Comparison of ENCODE assay signal across 20 mouse cellular contexts in the genomic region with DNA sequence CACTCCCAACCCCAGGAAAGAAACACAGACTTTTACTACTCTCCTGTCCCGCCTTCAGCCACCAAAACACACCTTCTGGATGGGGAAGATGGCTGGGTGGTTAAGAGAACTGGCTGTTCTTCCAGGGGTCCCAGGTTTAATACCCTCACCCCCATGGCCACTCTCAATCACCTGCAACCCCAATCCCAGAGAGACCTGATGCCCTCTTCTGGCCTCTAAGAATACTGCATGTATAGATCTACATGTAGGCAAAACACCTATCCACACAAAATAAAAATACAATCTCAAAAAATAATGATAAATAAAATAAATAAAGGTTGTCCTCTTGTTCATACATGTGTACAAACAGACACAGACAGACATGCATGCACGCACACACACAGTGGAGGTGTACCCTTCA. TPM values are rescaled to one million over a fixed set of nuclear protein-coding genes. Genes with fewer than 3 reads are reported as not detected.
DNase-seq lines count a peak whose midpoint lies in the region; ATAC-seq and TF ChIP-seq lines count a peak whose summit lies in the region.
"Had no signal": no experiment of that assay in that cellular context is flagged by ENCODE, and none has a peak within 500 bp of the region (broad histone marks: within the 10 kb centered on the region; RNA-seq: fewer than 3 reads in every experiment).

No protein-coding gene starts in this region.

- no peaks in the 10 kb centered on the region for H3K9me3 ChIP-seq in lung, embryonic 14.5 days (ENCODE audit: low read depth, low read length)
- H3K9me3 ChIP-seq: kidney, embryonic 15.5 days; limb, embryonic 15.5 days had no signal

- TF ChIP-seq POLR2A in heart, adult 2 months (IDR thresholded peaks at IDR 0.05; ENCODE audit: insufficient read depth, low read depth, low read length) = no peak
- TF ChIP-seq POLR2A in bone marrow, adult 2 months (IDR thresholded peaks at IDR 0.05; ENCODE audit: borderline replicate concordance, control insufficient read depth, low read depth, low read length) = no peak
- TF ChIP-seq POLR2A in small intestine, adult 2 months (IDR thresholded peaks at IDR 0.05; ENCODE audit: low read depth, low read length) = no peak

- H3K4me3 ChIP-seq in heart, adult 2 months = no peak overlapping the region
- H3K4me3 ChIP-seq in lung, embryonic 14.5 days (ENCODE audit: low read depth, low read length) = no peak overlapping the region
- no peak overlapping the region for H3K4me3 ChIP-seq in bone marrow, adult 2 months (replicated peaks; ENCODE audit: control insufficient read depth, low read depth, low read length)
- H3K4me3 ChIP-seq in small intestine, adult 2 months (ENCODE audit: low read depth, low read length) = no peak overlapping the region
- H3K4me3 ChIP-seq: kidney, embryonic 15.5 days; limb, embryonic 15.5 days; myocyte had no signal

- H3K27me3 ChIP-seq in heart, adult 2 months (ENCODE audit: control insufficient read depth, insufficient read depth, low read length) = no peaks in the 10 kb centered on the region
- H3K27me3 ChIP-seq in lung, embryonic 14.5 days (ENCODE audit: insufficient read depth, low read length) = no peaks in the 10 kb centered on the region
- H3K27me3 ChIP-seq in small intestine, adult 2 months (ENCODE audit: control insufficient read depth, insufficient read depth, low read length) = no peaks in the 10 kb centered on the region
- H3K27me3 ChIP-seq: kidney, embryonic 15.5 days; limb, embryonic 15.5 days had no signal

- intact Hi-C loops in heart, adult 2 months (cut with DNase I) = no loop called here
- intact Hi-C loops in heart, postnatal 25 days (cut with DNase I) = no loop called here

- no peak for ATAC-seq in lung, embryonic 14.5 days (ENCODE audit: insufficient read depth)
- ATAC-seq: activated CD4-positive, CD25-positive, alpha-beta regulatory T cell, adult 4 months; forebrain, embryonic 14.5 days; hindbrain, postnatal 0 days had no signal

- no peak overlapping the region for H3K9ac ChIP-seq in heart, adult 2 months (ENCODE audit: low read depth, low read length)
- H3K9ac ChIP-seq in lung, embryonic 14.5 days = no peak overlapping the region
- H3K9ac ChIP-seq: kidney, embryonic 15.5 days; limb, embryonic 15.5 days had no signal

- peaks cover 2% of the 10 kb centered on the region; the same call in 1 of the 2 replicates for H3K79me2 ChIP-seq in heart, adult 2 months (replicated peaks; ENCODE audit: control insufficient read depth, insufficient read depth, low read length)

- peak; percentile 56 for TF ChIP-seq CTCF in heart, adult 2 months (IDR thresholded peaks at IDR 0.05)
- peak; percentile 21; the same call in 1 of the 2 replicates for TF ChIP-seq CTCF in lung, embryonic 14.5 days (IDR thresholded peaks at IDR 0.05; ENCODE audit: low read depth)
- TF ChIP-seq CTCF in bone marrow, adult 2 months (IDR thresholded peaks at IDR 0.05; ENCODE audit: control insufficient read depth, insufficient read depth, low read length) = peak; percentile 14; the same call in 1 of the 2 replicates
- peak; percentile 41; the same call in 1 of the 2 replicates for TF ChIP-seq CTCF in small intestine, adult 2 months (IDR thresholded peaks at IDR 0.05; ENCODE audit: extremely low read depth, insufficient read length, insufficient replicate concordance, low read depth, low read length)

- DNase-seq in heart, adult 2 months = no peak
- DNase-seq in heart, postnatal 25 days (ENCODE audit: low spot score) = no peak
- DNase-seq in lung, embryonic 14.5 days = no peak
- no peak for DNase-seq in lung, postnatal 36 days
- no peak for DNase-seq in heart, adult 8-10 months (ENCODE audit: low spot score)
- DNase-seq in urinary bladder, postnatal 36 days (ENCODE audit: low spot score in 2 of 2) = no peak
- DNase-seq: cerebellum, adult 18-20 months; heart, postnatal 14 days; lung, postnatal 14 days; right cerebral cortex, adult 18-20 months; spleen, adult 18-20 months had no signal

- peaks cover 4% of the 10 kb centered on the region; the same call in 1 of the 2 replicates for H3K36me3 ChIP-seq in heart, adult 2 months (ENCODE audit: control insufficient read depth, insufficient read depth, low read length)
- no peaks in the 10 kb centered on the region for H3K36me3 ChIP-seq in lung, embryonic 14.5 days (ENCODE audit: insufficient read depth)
- H3K36me3 ChIP-seq in small intestine, adult 2 months (ENCODE audit: control insufficient read depth, insufficient read depth, low read length) = peaks cover 3% of the 10 kb centered on the region
- H3K36me3 ChIP-seq: limb, embryonic 15.5 days had no signal

- peaks cover 9% of the 10 kb centered on the region for H3K4me1 ChIP-seq in heart, adult 2 months (ENCODE audit: control insufficient read depth, insufficient read depth, low read length)
- H3K4me1 ChIP-seq in lung, embryonic 14.5 days (ENCODE audit: insufficient read depth) = peaks cover 3% of the 10 kb centered on the region; the same call in 1 of the 2 replicates
- H3K4me1 ChIP-seq in bone marrow, adult 2 months (ENCODE audit: control insufficient read depth, insufficient read depth, low read length) = no peaks in the 10 kb centered on the region
- H3K4me1 ChIP-seq in small intestine, adult 2 months (ENCODE audit: control insufficient read depth, insufficient read depth, insufficient read length, low read length) = peaks cover 4% of the 10 kb centered on the region; the same call in 1 of the 2 replicates

- H3K27ac ChIP-seq in heart, adult 2 months = no peak overlapping the region
- no peak overlapping the region for H3K27ac ChIP-seq in lung, embryonic 14.5 days (ENCODE audit: low read depth)
- H3K27ac ChIP-seq in bone marrow, adult 2 months (ENCODE audit: control insufficient read depth, insufficient read depth, low read depth, low read length, poor library complexity) = no peak overlapping the region
- no peak overlapping the region for H3K27ac ChIP-seq in small intestine, adult 2 months (ENCODE audit: insufficient read depth, low read depth, low read length)
- H3K27ac ChIP-seq: hindbrain, postnatal 0 days; kidney, embryonic 15.5 days; limb, embryonic 15.5 days had no signal

- 98% methylated on average over 2 of the region's 2 CpGs for WGBS in heart, adult 2 months
- 80% methylated on average over 2 of the region's 2 CpGs for WGBS in lung, embryonic 14.5 days
- 82% methylated on average over 2 of the region's 2 CpGs for WGBS in bone marrow, adult 2 months
- 94% methylated on average over 2 of the region's 2 CpGs for WGBS in small intestine, adult 2 months

- no peak overlapping the region for H3K4me2 ChIP-seq in lung, embryonic 14.5 days
- H3K4me2 ChIP-seq: kidney, embryonic 15.5 days; limb, embryonic 15.5 days; midbrain, embryonic 11.5 days had no signal

- no peak for TF ChIP-seq EP300 in heart, adult 2 months (IDR thresholded peaks at IDR 0.05; ENCODE audit: insufficient read depth, low read depth, low read length)

RNA-seq across cellular contexts. Expression of gene Slc23a2, which starts 5.8 kb away (rescaled TPM):
- total RNA-seq in heart, adult 2 months (2021) = 10 to 100 TPM; 11.8 to 15.6 TPM
- 11.2 and 19.3 TPM in 2 replicates for polyA plus RNA-seq in heart, adult 2 months (2012; rRNA removed)
- total RNA-seq in heart, postnatal 25 days (2021) = 10 to 100 TPM; 13.5 to 14.5 TPM
- 13.8 and 17.3 TPM in 2 replicates for polyA plus RNA-seq in lung, embryonic 14.5 days (2014; fragmentation: Nextera tagmentation; extraction: Ambion mirVana)
- polyA plus RNA-seq in bone marrow, adult 2 months (2011; ENCODE audit: insufficient read depth, insufficient read length, low replicate concordance, missing spikeins) = 3.9 and 12.2 TPM in 2 replicates
- 16.9 and 18.5 TPM in 2 replicates for polyA plus RNA-seq in small intestine, adult 2 months (2012; rRNA removed)
- total RNA-seq in heart, adult 8-10 months (2022) = 10 to 100 TPM; 14.5 to 19.5 (median 16.1) TPM
